Mouse (Mus musculus) midbrain, embryonic 12.5 days (tissue): ENCODE results near the gene 1600012H06Rik. TPM values are rescaled to one million over a fixed set of nuclear protein-coding genes. Genes with fewer than 3 reads are reported as not detected.
A peak's percentile ranks its signal among the peaks of the same experiment; 100 is the strongest.
"Not testable (repeated sequence)": the region's sequence is repeated elsewhere in the genome, so short reads cannot be mapped to it uniquely, and the experiment has no call there.

Experiments
- ATAC-seq: fragments of 200-750 bp; cut with Nextera tagmentation; 2 replicates; pipeline ENCODE4 v1.8.0; 2017; ENCODE audit warnings: low read depth, moderate TSS enrichment, moderate library complexity; ENCODE audit not compliant: low FRiP score
- H3K27ac ChIP-seq: fragments of 300-500 bp; sonication (generic); replicated peaks from 2 replicates; pipeline ENCODE4 v1.5.1; 2016; ENCODE audit warnings: mild to moderate bottlenecking
- H3K27me3 ChIP-seq: fragments of 300-500 bp; sonication (generic); 2 replicates; pipeline ENCODE4 v1.6.1; 2016; ENCODE audit warnings: mild to moderate bottlenecking
- H3K36me3 ChIP-seq: fragments of 300-500 bp; sonication (generic); 2 replicates; pipeline ENCODE4 v1.6.1; 2016
- H3K4me1 ChIP-seq: fragments of 300-500 bp; sonication (generic); 2 replicates; pipeline ENCODE4 v1.6.1; 2016
- H3K4me2 ChIP-seq: fragments of 300-500 bp; sonication (generic); replicated peaks from 2 replicates; pipeline ENCODE4 v1.6.1; 2016; ENCODE audit warnings: mild to moderate bottlenecking, moderate library complexity
- H3K4me3 ChIP-seq: fragments of 300-500 bp; sonication (generic); 2 replicates; pipeline ENCODE4 v1.5.1; 2016; ENCODE audit warnings: mild to moderate bottlenecking
- H3K9ac ChIP-seq: fragments of 300-500 bp; sonication (generic); replicated peaks from 2 replicates; pipeline ENCODE4 v1.6.1; 2016; ENCODE audit warnings: mild to moderate bottlenecking, moderate library complexity
- H3K9me3 ChIP-seq: fragments of 300-500 bp; sonication (generic); 2 replicates; pipeline ENCODE4 v1.6.1; 2016; ENCODE audit warnings: mild to moderate bottlenecking
- WGBS: fragments of 180-500 bp; shearing (Covaris S2); methylation state at CpG from one replicate; pipeline ENCODE4 v1.1.7; 2016; 5-methylcytosine and 5-hydroxymethylcytosine counted together
- polyA plus RNA-seq: library from polyadenylated mRNA; unstranded; fragments of >200 nt; fragmentation: Nextera tagmentation; extraction: Ambion mirVana; gene quantifications from 2 replicates; pipeline ENCODE4 v1.2.1, GENCODE M21; 2016

The 1600012H06Rik gene
- polyA plus RNA-seq, 1 experiment from 2014 or later = 31.4 TPM

DNA sequence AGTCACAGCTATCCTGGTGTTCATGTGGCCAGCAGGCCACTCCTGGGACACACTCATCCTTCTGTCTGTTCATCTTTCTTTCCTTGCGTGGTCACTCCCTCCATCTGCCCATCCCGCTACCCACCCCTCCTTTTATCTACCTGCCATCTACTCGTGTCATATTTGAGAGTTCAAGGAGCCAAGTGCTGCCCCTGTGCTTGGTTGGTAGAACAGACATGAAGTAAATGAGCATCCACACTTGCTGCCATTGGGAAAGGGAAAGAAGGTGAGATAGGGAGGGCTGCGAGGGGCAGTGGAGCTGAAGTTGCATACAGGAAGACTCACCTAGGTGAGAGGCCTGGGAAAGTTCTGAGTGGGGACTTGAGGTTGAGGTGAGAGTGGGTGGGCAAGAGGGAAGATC lies 28.6 kb upstream of the 1600012H06Rik start:
- Histone ChIP-seq H3K9me3 (no peaks in the 10 kb centered on the region), H3K36me3 (no peaks in the 10 kb centered on the region), H3K4me3 (no peak overlapping the region), H3K27ac (no peak overlapping the region), H3K27me3 (no peaks in the 10 kb centered on the region), H3K9ac (no peak overlapping the region), H3K4me2 (no peak overlapping the region), H3K4me1 (no peaks in the 10 kb centered on the region)
- 85% methylated on average over 4 of the region's 4 CpGs for WGBS
- no peak for ATAC-seq

GRCm38 (mm10) chr17:14917866-14918265 lies 25.1 kb upstream of the 1600012H06Rik start:
- H3K27ac ChIP-seq = no peak overlapping the region
- WGBS = 89% methylated on average over 8 of the region's 8 CpGs
- no peaks in the 10 kb centered on the region for H3K36me3 ChIP-seq
- H3K9ac ChIP-seq = no peak overlapping the region
- H3K4me2 ChIP-seq = no peak overlapping the region
- H3K4me3 ChIP-seq = no peak overlapping the region
- ATAC-seq = no peak
- H3K4me1 ChIP-seq = no peaks in the 10 kb centered on the region
- no peaks in the 10 kb centered on the region for H3K27me3 ChIP-seq
- H3K9me3 ChIP-seq = no peaks in the 10 kb centered on the region

- Histone ChIP-seq H3K27ac (no peak overlapping the region), H3K27me3 (no peaks in the 10 kb centered on the region), H3K9ac (no peak overlapping the region), H3K9me3 (no peaks in the 10 kb centered on the region), H3K36me3 (no peaks in the 10 kb centered on the region), H3K4me3 (no peak overlapping the region), H3K4me1 (no peaks in the 10 kb centered on the region), H3K4me2 (no peak overlapping the region)
- ATAC-seq = no peak
- 73% methylated on average over 6 of the region's 6 CpGs for WGBS
Measured at GRCm38 (mm10) chr17:14921582-14921981, 21.4 kb upstream of the 1600012H06Rik start.

- ATAC-seq = no peak
- Histone ChIP-seq H3K4me3 (no peak overlapping the region), H3K4me1 (no peaks in the 10 kb centered on the region), H3K27me3 (no peaks in the 10 kb centered on the region), H3K36me3 (no peaks in the 10 kb centered on the region), H3K27ac (no peak overlapping the region), H3K4me2 (no peak overlapping the region), H3K9ac (no peak overlapping the region), H3K9me3 (no peaks in the 10 kb centered on the region)
- WGBS = 82% methylated on average over 8 of the region's 8 CpGs
Measured at GRCm38 (mm10) chr17:14927644-14928218, 15.3 kb upstream of the 1600012H06Rik start.

DNA sequence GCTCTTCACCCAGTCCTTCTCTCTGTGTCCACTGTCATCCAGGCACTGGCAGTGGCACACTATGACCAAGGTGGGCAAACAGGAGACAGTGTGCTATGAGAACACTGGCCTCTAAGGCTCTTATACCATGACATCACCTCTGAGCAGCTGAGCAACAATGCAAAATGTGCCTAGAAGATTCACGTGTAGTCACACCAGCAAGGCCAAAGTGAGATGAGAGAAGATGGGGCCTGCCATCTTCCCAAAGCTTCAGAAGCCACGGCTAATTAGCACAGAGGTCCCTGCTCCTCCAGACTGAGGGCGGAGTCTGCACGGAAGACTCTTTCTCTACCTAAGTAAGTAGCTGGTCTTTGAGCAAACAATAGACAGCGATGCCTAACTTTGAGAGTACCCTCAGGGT lies 14.4 kb upstream of the 1600012H06Rik start:
- Histone ChIP-seq H3K4me2 (no peak overlapping the region), H3K9me3 (no peaks in the 10 kb centered on the region), H3K27me3 (no peaks in the 10 kb centered on the region), H3K36me3 (no peaks in the 10 kb centered on the region), H3K9ac (no peak overlapping the region), H3K4me3 (no peak overlapping the region), H3K27ac (no peak overlapping the region), H3K4me1 (no peaks in the 10 kb centered on the region)
- ATAC-seq = no peak
- 70% methylated on average over 5 of the region's 5 CpGs for WGBS

DNA sequence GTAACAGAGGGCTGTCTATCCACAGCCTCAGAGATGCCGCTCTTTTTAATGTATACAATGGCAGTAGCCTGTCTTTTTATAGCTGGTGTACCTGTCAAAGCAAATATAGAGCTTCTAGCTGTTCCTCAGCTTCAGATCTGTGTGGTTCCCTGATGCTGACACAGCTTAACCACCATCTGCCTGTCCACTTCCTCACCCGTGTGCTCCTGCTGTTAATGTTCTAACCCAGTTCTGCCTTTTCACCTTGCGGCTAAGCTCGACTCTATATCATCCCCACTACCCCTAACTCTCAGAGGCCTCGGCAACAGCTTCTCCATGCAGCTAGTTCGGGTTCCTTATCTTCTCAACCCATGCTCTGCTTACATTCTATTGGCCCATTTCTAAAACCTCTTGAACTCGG lies 12.3 kb upstream of the 1600012H06Rik start:
- no peak overlapping the region for H3K9ac ChIP-seq
- ATAC-seq = no peak

GRCm38 (mm10) chr17:14931469-14931868 lies 11.5 kb upstream of the 1600012H06Rik start:
- ATAC-seq = no peak
- no peak overlapping the region for H3K4me2 ChIP-seq
- no peak overlapping the region for H3K27ac ChIP-seq
- H3K36me3 ChIP-seq = no peaks in the 10 kb centered on the region
- no peak overlapping the region for H3K9ac ChIP-seq
- H3K9me3 ChIP-seq = no peaks in the 10 kb centered on the region
- no peaks in the 10 kb centered on the region for H3K4me1 ChIP-seq
- H3K27me3 ChIP-seq = 0 out of 2 replicates have a peak, but pooled peaks cover 6% of the 10 kb centered on the region
- WGBS = 86% methylated on average over 5 of the region's 5 CpGs
- no peak overlapping the region for H3K4me3 ChIP-seq

More for the DNA sequence above, 12.3 kb upstream of the 1600012H06Rik start:
- H3K27ac ChIP-seq = no peak overlapping the region
- H3K9me3 ChIP-seq = no peaks in the 10 kb centered on the region
- no peaks in the 10 kb centered on the region for H3K36me3 ChIP-seq
- H3K27me3 ChIP-seq = 0 out of 2 replicates have a peak, but pooled peaks cover 6% of the 10 kb centered on the region
- WGBS = 89% methylated on average over 7 of the region's 7 CpGs
- no peak overlapping the region for H3K4me2 ChIP-seq
- no peaks in the 10 kb centered on the region for H3K4me1 ChIP-seq
- H3K4me3 ChIP-seq = no peak overlapping the region

DNA sequence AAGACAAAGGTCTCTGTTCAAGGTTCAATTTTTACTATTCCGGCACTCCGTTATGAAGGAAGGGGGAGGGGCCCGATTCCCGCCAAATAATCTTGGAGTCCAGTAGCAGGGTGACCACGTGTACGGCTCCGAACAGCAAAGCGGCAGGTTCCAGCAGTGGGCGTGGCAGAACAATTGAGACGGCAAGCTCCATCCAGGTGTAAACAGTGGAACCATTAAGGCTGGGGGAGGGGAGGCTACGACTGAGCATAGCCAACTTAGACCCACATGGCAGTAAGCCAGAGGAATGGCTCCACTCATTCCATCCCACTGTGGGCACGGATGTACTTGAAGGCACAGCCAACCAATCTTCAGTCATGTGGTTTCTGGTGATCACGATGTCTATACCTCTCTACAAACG lies 7.7 kb upstream of the 1600012H06Rik start:
- not testable (repeated sequence) for H3K36me3 ChIP-seq, ATAC-seq
- WGBS = 84% methylated on average over 14 of the region's 14 CpGs

GRCm38 (mm10) chr17:14935841-14936605 lies 7.0 kb upstream of the 1600012H06Rik start:
- no peak for ATAC-seq
- WGBS = 69% methylated on average over 5 of the region's 5 CpGs

More for the DNA sequence above, 7.7 kb upstream of the 1600012H06Rik start:
- H3K27me3 ChIP-seq, H3K4me2 ChIP-seq, H3K9me3 ChIP-seq, H3K27ac ChIP-seq, H3K4me3 ChIP-seq, H3K9ac ChIP-seq, H3K4me1 ChIP-seq: not testable (repeated sequence)

DNA sequence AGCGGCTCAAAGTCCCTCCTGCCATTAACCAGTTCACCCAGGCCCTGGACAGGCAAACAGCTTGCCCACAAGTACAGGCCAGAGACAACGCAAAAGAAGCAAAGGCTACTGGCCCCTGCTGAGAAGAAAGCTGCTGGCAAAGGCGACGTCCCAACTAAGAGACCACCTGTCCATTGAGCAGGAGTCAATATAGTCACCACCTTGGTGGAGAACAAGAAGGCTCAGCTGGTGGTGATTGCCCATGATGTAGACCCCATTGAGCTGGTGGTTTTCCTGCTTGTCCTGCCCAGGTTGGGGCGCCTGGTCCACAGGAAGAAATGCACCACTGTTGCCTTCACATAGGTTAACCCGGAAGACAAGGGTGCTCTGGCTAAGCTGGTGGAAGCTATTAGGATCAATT lies 803 bp upstream of the 1600012H06Rik start:
- H3K27me3 ChIP-seq, H3K9me3 ChIP-seq, ATAC-seq, H3K36me3 ChIP-seq, H3K27ac ChIP-seq: not testable (repeated sequence)
- Histone ChIP-seq H3K4me1 (peaks cover 19% of the 10 kb centered on the region), H3K4me3 (peak overlapping the region; percentile 77), H3K9ac (peak overlapping the region; percentile 90), H3K4me2 (peak overlapping the region; percentile 92)
- 60% methylated on average over 6 of the region's 6 CpGs for WGBS

More at GRCm38 (mm10) chr17:14935841-14936605, 7.0 kb upstream of the 1600012H06Rik start:
- no peak overlapping the region for H3K9ac ChIP-seq
- H3K9me3 ChIP-seq = no peaks in the 10 kb centered on the region
- no peak overlapping the region for H3K4me2 ChIP-seq
- H3K4me3 ChIP-seq = no peak overlapping the region
- 0 out of 2 replicates have a peak, but pooled peaks cover 6% of the 10 kb centered on the region for H3K27me3 ChIP-seq
- no peaks in the 10 kb centered on the region for H3K4me1 ChIP-seq
- no peaks in the 10 kb centered on the region for H3K36me3 ChIP-seq
- no peak overlapping the region for H3K27ac ChIP-seq

- Histone ChIP-seq H3K9ac (peak overlapping the region; percentile 90), H3K4me2 (peak overlapping the region; percentile 92), H3K4me3 (peak overlapping the region; percentile 77), H3K36me3 (peaks cover 8% of the 10 kb centered on the region), H3K9me3 (no peaks in the 10 kb centered on the region), H3K27me3 (no peaks in the 10 kb centered on the region), H3K27ac (no peak overlapping the region), H3K4me1 (peaks cover 19% of the 10 kb centered on the region)
- no peak; the same call in 1 of the 2 replicates for ATAC-seq
- WGBS = 26% methylated on average over 16 of the region's 16 CpGs
Measured at GRCm38 (mm10) chr17:14943729-14944059, 710 bp downstream of the 1600012H06Rik start.

GRCm38 (mm10) chr17:14944551-14944950 lies 1.6 kb downstream of the 1600012H06Rik start:
- Histone ChIP-seq H3K27me3 (no peaks in the 10 kb centered on the region), H3K4me2 (0 out of 2 replicates have a peak overlapping the region, but pooled peaks have one; percentile 4), H3K27ac (no peak overlapping the region), H3K36me3 (peaks cover 12% of the 10 kb centered on the region), H3K4me3 (no peak overlapping the region), H3K4me1 (peaks cover 19% of the 10 kb centered on the region), H3K9me3 (no peaks in the 10 kb centered on the region), H3K9ac (no peak overlapping the region)
- WGBS = 88% methylated on average over 1 of the region's 1 CpGs
- ATAC-seq = no peak
